Mouse (Mus musculus): Measurements from ENCODE around the gene Rph3a.
"Not testable (repeated sequence)": the region's sequence is repeated elsewhere in the genome, so short reads cannot be mapped to it uniquely, and the experiment has no call there.

DNA sequence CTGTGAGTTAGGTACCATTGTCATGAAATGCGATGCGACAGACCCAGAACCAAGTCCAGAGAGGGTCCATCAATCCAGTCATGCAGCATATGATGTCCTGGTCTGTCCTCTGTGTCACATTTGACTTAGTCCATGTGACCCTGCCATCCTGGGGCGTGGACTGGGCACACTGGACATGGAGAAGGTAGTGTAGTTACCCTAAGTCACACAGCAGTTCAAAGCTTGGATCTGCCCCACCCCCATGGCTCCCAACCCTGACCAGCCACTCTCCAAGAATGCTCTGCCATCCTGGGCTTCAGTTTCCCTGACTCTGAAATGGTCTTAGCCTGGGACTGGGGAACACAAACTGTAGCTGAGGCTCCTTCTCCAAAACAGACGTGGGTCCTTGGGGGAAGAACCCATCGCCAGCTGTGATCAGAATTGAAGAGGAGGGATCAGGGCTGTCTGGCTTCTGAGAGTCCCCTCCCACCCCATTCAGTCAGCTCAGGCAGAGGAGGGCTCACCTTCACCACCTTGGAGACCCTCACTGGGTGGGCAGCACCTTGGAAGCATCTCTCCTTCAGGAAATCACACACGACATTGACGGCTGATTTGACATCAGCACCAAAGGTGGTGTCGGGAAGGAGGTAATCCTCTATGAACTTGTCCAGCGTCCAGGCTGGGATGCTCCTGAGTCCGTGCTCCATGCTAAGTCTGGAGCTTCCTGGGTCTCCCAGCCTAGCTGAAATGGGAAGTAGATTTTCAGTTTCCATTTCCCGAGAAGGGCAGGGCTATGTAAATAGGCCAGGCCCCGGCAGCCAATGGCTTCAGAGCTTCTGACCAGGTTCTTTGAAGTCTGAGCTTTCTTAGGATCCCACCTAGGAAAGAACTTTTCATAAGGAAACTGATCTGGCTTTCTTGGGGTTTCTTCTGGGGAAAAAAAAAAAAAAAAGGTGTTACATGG, 102.8 kb downstream of the Rph3a start, which contains the start of gene Oas1a:
- not testable (repeated sequence) for TF ChIP-seq CTCF (IDR thresholded peaks at IDR 0.05 in 2 of 3, conservative IDR thresholded peaks at IDR 0.05 in 1 of 3; ENCODE audit: control insufficient read depth in 1 of 3, insufficient read depth in 1 of 3, low read depth in 2 of 3, low read length in 3 of 3, poor library complexity in 1 of 3, severe bottlenecking in 1 of 3); MXI1 (IDR thresholded peaks at IDR 0.05; ENCODE audit: low read depth, low read length); POLR2A (IDR thresholded peaks at IDR 0.05; ENCODE audit: control insufficient read depth in 1 of 2, insufficient read depth in 1 of 2, low read depth in 1 of 2, low read length in 2 of 2, poor library complexity in 1 of 2); RCOR1 (IDR thresholded peaks at IDR 0.05; ENCODE audit: low read depth, low read length); SMC3 (IDR thresholded peaks at IDR 0.05; ENCODE audit: low read depth, low read length); E2F4 (IDR thresholded peaks at IDR 0.05; ENCODE audit: borderline replicate concordance, low read depth, low read length); RAD21 (IDR thresholded peaks at IDR 0.05; ENCODE audit: low read depth, low read length); MAX (IDR thresholded peaks at IDR 0.05; ENCODE audit: low read length)

All from MEL (cell line).